Mouse (Mus musculus): ENCODE results near the gene Col10a1. TPM values are rescaled to one million over a fixed set of nuclear protein-coding genes. Genes with fewer than 3 reads are reported as not detected.

Gene Col10a1
- polyA plus RNA-seq (2014; fragmentation: Nextera tagmentation; extraction: Ambion mirVana): 0.11 and 0.26 TPM in 2 replicates

GRCm38 (mm10) chr10:34389681-34390080 is at the start of gene Col10a1:
Gene Col10a1, plus strand, starts transcription at chr10:34389981.
- Histone ChIP-seq H3K27me3 (ENCODE audit: control insufficient read depth, insufficient read depth, low read length) (no peaks in the 10 kb centered on the region), H3K4me2 (replicated peaks; ENCODE audit: low read depth, low read length) (no peak within 1 kb of the TSS), H3K36me3 (ENCODE audit: control insufficient read depth, insufficient read depth, low read length) (no peaks in the 10 kb centered on the region), H3K9ac (ENCODE audit: low read depth, low read length) (no peak within 1 kb of the TSS), H3K27ac (ENCODE audit: low read depth, low read length) (no peak within 1 kb of the TSS), H3K9me3 (ENCODE audit: control insufficient read depth, low read length) (no peaks in the 10 kb centered on the region), H3K4me3 (ENCODE audit: low read length) (no peak within 1 kb of the TSS), H3K4me1 (ENCODE audit: control insufficient read depth, insufficient read depth, low read length) (no peaks in the 10 kb centered on the region)
- WGBS: 74% methylated on average over 8 of the region's 8 CpGs
- no peak for ATAC-seq (ENCODE audit: low FRiP score, low TSS enrichment)

- ATAC-seq (ENCODE audit: low FRiP score, low TSS enrichment): no peak
- Histone ChIP-seq H3K27me3 (ENCODE audit: control insufficient read depth, insufficient read depth, low read length) (no peaks in the 10 kb centered on the region), H3K9me3 (ENCODE audit: control insufficient read depth, low read length) (no peaks in the 10 kb centered on the region), H3K4me1 (ENCODE audit: control insufficient read depth, insufficient read depth, low read length) (no peaks in the 10 kb centered on the region), H3K9ac (ENCODE audit: low read depth, low read length) (no peak overlapping the region), H3K27ac (ENCODE audit: low read depth, low read length) (no peak overlapping the region), H3K4me2 (replicated peaks; ENCODE audit: low read depth, low read length) (no peak overlapping the region), H3K36me3 (ENCODE audit: control insufficient read depth, insufficient read depth, low read length) (no peaks in the 10 kb centered on the region), H3K4me3 (ENCODE audit: low read length) (no peak overlapping the region)
- 59% methylated on average over 6 of the region's 6 CpGs for WGBS
Measured at GRCm38 (mm10) chr10:34341014-34341413, 48.8 kb upstream of the Col10a1 start.

DNA sequence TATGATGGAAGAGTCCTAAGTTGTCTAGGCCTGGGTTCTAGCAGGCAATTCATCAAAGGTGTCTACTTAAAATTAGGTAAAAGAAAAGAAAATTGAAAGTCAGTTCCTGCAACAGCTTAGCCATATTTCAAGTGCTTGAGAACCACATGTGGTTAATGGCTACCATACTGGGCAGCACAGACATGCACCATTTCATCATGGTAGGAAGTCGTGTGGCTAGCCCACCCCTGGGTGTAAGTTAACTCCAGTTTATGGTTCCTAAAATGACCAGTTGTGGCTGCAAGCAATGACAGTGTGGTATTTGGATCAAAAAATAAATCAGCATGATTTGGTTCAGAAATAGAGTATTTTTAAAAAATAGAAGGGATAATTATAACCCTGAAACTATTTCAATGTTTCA is 47.9 kb upstream of the Col10a1 start:
- no peaks in the 10 kb centered on the region for H3K36me3 ChIP-seq (ENCODE audit: control insufficient read depth, insufficient read depth, low read length)
- H3K4me2 ChIP-seq (replicated peaks; ENCODE audit: low read depth, low read length): no peak overlapping the region
- H3K4me1 ChIP-seq (ENCODE audit: control insufficient read depth, insufficient read depth, low read length): no peaks in the 10 kb centered on the region
- ATAC-seq (ENCODE audit: low FRiP score, low TSS enrichment): no peak
- no peaks in the 10 kb centered on the region for H3K9me3 ChIP-seq (ENCODE audit: control insufficient read depth, low read length)
- H3K4me3 ChIP-seq (ENCODE audit: low read length): no peak overlapping the region
- H3K27ac ChIP-seq (ENCODE audit: low read depth, low read length): no peak overlapping the region
- H3K9ac ChIP-seq (ENCODE audit: low read depth, low read length): no peak overlapping the region
- no peaks in the 10 kb centered on the region for H3K27me3 ChIP-seq (ENCODE audit: control insufficient read depth, insufficient read depth, low read length)
- WGBS: 77% methylated on average over 1 of the region's 1 CpGs

GRCm38 (mm10) chr10:34352166-34352565 is 37.6 kb upstream of the Col10a1 start:
- H3K9ac ChIP-seq (ENCODE audit: low read depth, low read length): no peak overlapping the region
- no peak overlapping the region for H3K4me3 ChIP-seq (ENCODE audit: low read length)
- ATAC-seq (ENCODE audit: low FRiP score, low TSS enrichment): peak; percentile 71
- WGBS: 66% methylated on average over 4 of the region's 4 CpGs
- 0 out of 2 replicates have a peak, but pooled peaks cover 3% of the 10 kb centered on the region for H3K4me1 ChIP-seq (ENCODE audit: control insufficient read depth, insufficient read depth, low read length)
- H3K9me3 ChIP-seq (ENCODE audit: control insufficient read depth, low read length): no peaks in the 10 kb centered on the region
- H3K36me3 ChIP-seq (ENCODE audit: control insufficient read depth, insufficient read depth, low read length): no peaks in the 10 kb centered on the region
- no peak overlapping the region for H3K4me2 ChIP-seq (replicated peaks; ENCODE audit: low read depth, low read length)
- H3K27me3 ChIP-seq (ENCODE audit: control insufficient read depth, insufficient read depth, low read length): no peaks in the 10 kb centered on the region
- H3K27ac ChIP-seq (ENCODE audit: low read depth, low read length): no peak overlapping the region

DNA sequence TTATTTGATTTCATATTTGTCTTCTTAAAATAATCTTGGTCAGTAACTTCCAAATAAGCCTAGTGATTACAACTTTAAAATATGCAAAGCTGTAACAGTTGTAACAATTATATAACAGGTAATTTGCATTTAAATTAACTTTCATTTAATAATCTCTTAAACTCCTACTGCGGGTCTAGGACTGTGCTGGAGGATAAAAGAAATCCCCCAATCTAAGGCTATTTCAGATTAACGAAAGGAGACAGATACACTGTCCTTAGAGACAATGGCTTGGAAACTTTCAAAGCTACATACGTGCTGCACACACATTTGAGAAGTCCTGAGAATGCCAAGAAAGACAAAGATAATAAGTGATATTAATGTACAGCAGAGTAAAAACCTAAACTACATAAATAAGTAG is 31.5 kb upstream of the Col10a1 start:
- H3K4me3 ChIP-seq (ENCODE audit: low read length): no peak overlapping the region
- WGBS: 83% methylated on average over 3 of the region's 3 CpGs
- ATAC-seq (ENCODE audit: low FRiP score, low TSS enrichment): no peak

GRCm38 (mm10) chr10:34363756-34364155 is 26.0 kb upstream of the Col10a1 start:
- H3K27me3 ChIP-seq (ENCODE audit: control insufficient read depth, insufficient read depth, low read length): no peaks in the 10 kb centered on the region
- no peaks in the 10 kb centered on the region for H3K9me3 ChIP-seq (ENCODE audit: control insufficient read depth, low read length)
- no peak for ATAC-seq (ENCODE audit: low FRiP score, low TSS enrichment)
- no peak overlapping the region for H3K4me2 ChIP-seq (replicated peaks; ENCODE audit: low read depth, low read length)
- no peak overlapping the region for H3K4me3 ChIP-seq (ENCODE audit: low read length)
- no peak overlapping the region for H3K27ac ChIP-seq (ENCODE audit: low read depth, low read length)
- H3K9ac ChIP-seq (ENCODE audit: low read depth, low read length): no peak overlapping the region
- no peaks in the 10 kb centered on the region for H3K4me1 ChIP-seq (ENCODE audit: control insufficient read depth, insufficient read depth, low read length)
- no peaks in the 10 kb centered on the region for H3K36me3 ChIP-seq (ENCODE audit: control insufficient read depth, insufficient read depth, low read length)

More for the DNA sequence above, 31.5 kb upstream of the Col10a1 start:
- H3K9me3 ChIP-seq (ENCODE audit: control insufficient read depth, low read length): no peaks in the 10 kb centered on the region
- no peaks in the 10 kb centered on the region for H3K36me3 ChIP-seq (ENCODE audit: control insufficient read depth, insufficient read depth, low read length)
- no peaks in the 10 kb centered on the region for H3K27me3 ChIP-seq (ENCODE audit: control insufficient read depth, insufficient read depth, low read length)
- H3K27ac ChIP-seq (ENCODE audit: low read depth, low read length): no peak overlapping the region
- no peaks in the 10 kb centered on the region for H3K4me1 ChIP-seq (ENCODE audit: control insufficient read depth, insufficient read depth, low read length)
- H3K4me2 ChIP-seq (replicated peaks; ENCODE audit: low read depth, low read length): no peak overlapping the region
- no peak overlapping the region for H3K9ac ChIP-seq (ENCODE audit: low read depth, low read length)

DNA sequence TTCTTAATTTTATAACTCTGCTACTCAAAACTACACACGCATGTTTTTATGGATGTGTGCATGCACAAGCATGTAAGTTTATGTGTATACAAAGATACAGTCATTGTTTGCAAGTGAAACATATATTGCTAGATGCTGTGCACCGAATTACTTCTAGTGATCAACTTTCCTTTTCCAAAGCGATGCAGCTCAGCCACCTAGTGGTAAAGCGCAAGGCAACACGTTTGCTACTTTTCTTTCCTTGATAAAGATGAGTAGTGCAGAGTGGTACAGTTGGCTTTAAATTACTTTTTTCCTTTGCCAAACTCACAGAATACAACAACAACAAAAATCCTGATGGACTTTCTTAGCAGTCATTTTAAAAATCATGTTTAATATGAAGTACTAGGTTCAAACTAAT is 21.6 kb upstream of the Col10a1 start:
- ATAC-seq (ENCODE audit: low FRiP score, low TSS enrichment): no peak
- 75% methylated on average over 5 of the region's 5 CpGs for WGBS

DNA sequence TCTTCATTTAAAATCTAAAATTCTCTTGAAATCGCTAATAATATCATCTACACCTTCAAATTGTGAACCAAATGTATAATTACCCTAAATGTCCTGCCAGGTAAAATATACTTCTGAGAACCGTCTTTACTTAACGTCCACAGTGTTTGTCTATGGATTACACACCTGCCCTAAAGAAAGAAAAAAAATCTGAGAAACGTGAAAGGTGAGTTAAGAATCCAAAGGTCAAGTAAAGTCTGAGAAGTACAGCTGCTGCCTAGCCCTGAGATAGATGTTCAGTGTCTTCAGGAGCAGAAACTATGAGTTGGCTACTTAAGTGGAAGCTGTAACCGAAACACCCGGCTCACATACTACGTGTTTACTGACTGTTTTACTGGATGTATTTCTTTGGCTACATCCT is 16.4 kb upstream of the Col10a1 start:
- Histone ChIP-seq H3K27ac (ENCODE audit: low read depth, low read length) (no peak overlapping the region), H3K4me2 (replicated peaks; ENCODE audit: low read depth, low read length) (no peak overlapping the region), H3K36me3 (ENCODE audit: control insufficient read depth, insufficient read depth, low read length) (no peaks in the 10 kb centered on the region), H3K4me1 (ENCODE audit: control insufficient read depth, insufficient read depth, low read length) (no peaks in the 10 kb centered on the region), H3K4me3 (ENCODE audit: low read length) (no peak overlapping the region), H3K9ac (ENCODE audit: low read depth, low read length) (no peak overlapping the region), H3K9me3 (ENCODE audit: control insufficient read depth, low read length) (no peaks in the 10 kb centered on the region), H3K27me3 (ENCODE audit: control insufficient read depth, insufficient read depth, low read length) (no peaks in the 10 kb centered on the region)
- 79% methylated on average over 7 of the region's 7 CpGs for WGBS
- no peak for ATAC-seq (ENCODE audit: low FRiP score, low TSS enrichment)

More for the DNA sequence above, 21.6 kb upstream of the Col10a1 start:
- Histone ChIP-seq H3K4me1 (ENCODE audit: control insufficient read depth, insufficient read depth, low read length) (no peaks in the 10 kb centered on the region), H3K9me3 (ENCODE audit: control insufficient read depth, low read length) (no peaks in the 10 kb centered on the region), H3K4me2 (replicated peaks; ENCODE audit: low read depth, low read length) (no peak overlapping the region), H3K4me3 (ENCODE audit: low read length) (no peak overlapping the region), H3K36me3 (ENCODE audit: control insufficient read depth, insufficient read depth, low read length) (no peaks in the 10 kb centered on the region), H3K27ac (ENCODE audit: low read depth, low read length) (no peak overlapping the region), H3K9ac (ENCODE audit: low read depth, low read length) (no peak overlapping the region), H3K27me3 (ENCODE audit: control insufficient read depth, insufficient read depth, low read length) (no peaks in the 10 kb centered on the region)

- Histone ChIP-seq H3K9me3 (ENCODE audit: control insufficient read depth, low read length) (no peaks in the 10 kb centered on the region), H3K4me1 (ENCODE audit: control insufficient read depth, insufficient read depth, low read length) (no peaks in the 10 kb centered on the region), H3K27me3 (ENCODE audit: control insufficient read depth, insufficient read depth, low read length) (no peaks in the 10 kb centered on the region), H3K9ac (ENCODE audit: low read depth, low read length) (no peak overlapping the region), H3K36me3 (ENCODE audit: control insufficient read depth, insufficient read depth, low read length) (no peaks in the 10 kb centered on the region), H3K4me3 (ENCODE audit: low read length) (no peak overlapping the region), H3K27ac (ENCODE audit: low read depth, low read length) (no peak overlapping the region), H3K4me2 (replicated peaks; ENCODE audit: low read depth, low read length) (no peak overlapping the region)
- ATAC-seq (ENCODE audit: low FRiP score, low TSS enrichment): no peak
- WGBS: 89% methylated on average over 5 of the region's 5 CpGs
Measured at GRCm38 (mm10) chr10:34385636-34386035, 4.1 kb upstream of the Col10a1 start.
